32 mouse cellular contexts compared by ENCODE assay signal in the genomic region with DNA sequence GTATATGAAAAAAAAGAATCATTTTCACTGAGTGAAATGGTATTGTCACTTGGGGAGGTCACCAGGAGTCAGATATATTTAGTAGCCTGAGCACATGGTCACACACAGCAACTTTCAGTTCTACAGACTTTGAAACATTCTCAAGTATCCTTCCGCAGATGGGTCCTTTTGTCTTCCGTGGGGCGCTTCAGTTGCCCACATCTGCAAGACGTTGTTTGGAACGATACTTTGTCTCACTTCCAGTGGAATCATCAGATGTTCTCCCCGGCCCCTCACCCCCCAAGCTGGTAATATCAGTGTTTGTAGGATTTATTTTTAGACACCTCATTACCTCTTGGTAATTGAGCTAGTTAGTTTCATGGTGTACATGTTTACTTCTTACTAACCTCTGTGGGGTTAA. TPM values are rescaled to one million over a fixed set of nuclear protein-coding genes. Genes with fewer than 3 reads are reported as not detected.
DNase-seq lines count a peak whose midpoint lies in the region; ATAC-seq and TF ChIP-seq lines count a peak whose summit lies in the region.
"Had no signal": no experiment of that assay in that cellular context is flagged by ENCODE, and none has a peak within 500 bp of the region (broad histone marks: within the 10 kb centered on the region; RNA-seq: fewer than 3 reads in every experiment).

No protein-coding gene starts in this region.

- ATAC-seq in heart, embryonic 12.5 days (ENCODE audit: insufficient number of reproducible peaks, low FRiP score): no peak
- ATAC-seq: activated CD4-positive, CD25-positive, alpha-beta regulatory T cell, adult 4 months; CD4-positive, CD25-positive, alpha-beta regulatory T cell, adult 4 months; forebrain, embryonic 14.5 days; forebrain, embryonic 16.5 days; Patski had no signal

- TF ChIP-seq CTCF in heart, adult 2 months (IDR thresholded peaks at IDR 0.05): no peak
- no peak for TF ChIP-seq CTCF in bone marrow macrophage, adult 2 months (IDR thresholded peaks at IDR 0.05; ENCODE audit: low read depth, low read length)

- no peak for TF ChIP-seq EP300 in heart, adult 2 months (IDR thresholded peaks at IDR 0.05; ENCODE audit: insufficient read depth, low read depth, low read length)

- WGBS in heart, adult 2 months: 58% methylated on average over 6 of the region's 6 CpGs
- WGBS in heart, embryonic 12.5 days: 76% methylated on average over 6 of the region's 6 CpGs

- H3K9ac ChIP-seq in heart, adult 2 months (ENCODE audit: low read depth, low read length): no peak overlapping the region
- H3K9ac ChIP-seq in heart, embryonic 12.5 days: no peak overlapping the region
- H3K9ac ChIP-seq: embryonic facial prominence, embryonic 13.5 days; embryonic facial prominence, embryonic 15.5 days; forebrain, embryonic 12.5 days had no signal

- no peaks in the 10 kb centered on the region for H3K9me3 ChIP-seq in heart, embryonic 12.5 days (replicated peaks)
- H3K9me3 ChIP-seq: embryonic facial prominence, embryonic 13.5 days; embryonic facial prominence, embryonic 15.5 days; forebrain, embryonic 10.5 days; forebrain, embryonic 12.5 days had no signal

- H3K36me3 ChIP-seq in heart, adult 2 months (ENCODE audit: control insufficient read depth, insufficient read depth, low read length): peaks cover 3% of the 10 kb centered on the region
- no peaks in the 10 kb centered on the region for H3K36me3 ChIP-seq in heart, embryonic 12.5 days
- H3K36me3 ChIP-seq: embryonic facial prominence, embryonic 13.5 days; embryonic facial prominence, embryonic 15.5 days; G1E had no signal

- DNase-seq in heart, adult 2 months: peak in 1 of 2 experiments; percentile 17
- no peak for DNase-seq in heart, postnatal 4 days
- DNase-seq in heart, postnatal 10 days: peak; percentile 12 to 31
- DNase-seq in B cell, adult 2 months: no peak
- DNase-seq: adrenal gland, adult 8-10 months; adrenal gland, postnatal 14 days; adrenal gland, postnatal 36 days; cerebellum, adult 18-20 months; cerebellum, adult 8-10 months; cerebellum, adult 9-11 months; cerebellum, postnatal 14 days; cerebellum, postnatal 36 days; embryo, embryonic 11 days had no signal

- no peak for TF ChIP-seq POLR2A in heart, adult 2 months (IDR thresholded peaks at IDR 0.05; ENCODE audit: insufficient read depth, low read depth, low read length)
- TF ChIP-seq POLR2A in bone marrow macrophage, adult 2 months (IDR thresholded peaks at IDR 0.05; ENCODE audit: borderline replicate concordance, low read depth, low read length): no peak

- no peaks in the 10 kb centered on the region; the same call in none of the 2 replicates for H3K4me1 ChIP-seq in heart, adult 2 months (ENCODE audit: control insufficient read depth, insufficient read depth, low read length)
- peaks cover 4% of the 10 kb centered on the region for H3K4me1 ChIP-seq in heart, embryonic 12.5 days (replicated peaks)
- H3K4me1 ChIP-seq in bone marrow macrophage, adult 2 months (ENCODE audit: control insufficient read depth, insufficient read depth, low read length): peaks cover 20% of the 10 kb centered on the region
- H3K4me1 ChIP-seq in brown adipose tissue, adult 24 weeks (ENCODE audit: control insufficient read depth, insufficient read depth, insufficient read length, low read length): peaks cover 2% of the 10 kb centered on the region; the same call in 1 of the 2 replicates

- no peak overlapping the region for H3K4me2 ChIP-seq in heart, embryonic 12.5 days
- H3K4me2 ChIP-seq: embryonic facial prominence, embryonic 13.5 days; embryonic facial prominence, embryonic 15.5 days; forebrain, embryonic 12.5 days had no signal

- peak overlapping the region; percentile 31 for H3K4me3 ChIP-seq in heart, adult 2 months
- H3K4me3 ChIP-seq in heart, embryonic 12.5 days: no peak overlapping the region
- peak overlapping the region; percentile 47 for H3K4me3 ChIP-seq in bone marrow macrophage, adult 2 months (ENCODE audit: insufficient read depth, low read length)
- 0 out of 2 replicates have a peak overlapping the region, but pooled peaks have one; percentile 10 for H3K4me3 ChIP-seq in brown adipose tissue, adult 24 weeks (ENCODE audit: insufficient read depth, low read depth, low read length)
- H3K4me3 ChIP-seq: embryonic facial prominence, embryonic 13.5 days; embryonic facial prominence, embryonic 15.5 days; erythroblast, embryonic 14.5 days; forebrain, embryonic 10.5 days; forebrain, embryonic 12.5 days had no signal

- H3K27ac ChIP-seq in heart, adult 2 months: peak overlapping the region; percentile 73
- H3K27ac ChIP-seq in heart, embryonic 12.5 days (ENCODE audit: poor library complexity, severe bottlenecking): no peak overlapping the region
- peak overlapping the region; percentile 53 for H3K27ac ChIP-seq in bone marrow macrophage, adult 2 months (ENCODE audit: insufficient read depth, low read depth, low read length)
- peak overlapping the region; percentile 77 for H3K27ac ChIP-seq in brown adipose tissue, adult 24 weeks (replicated peaks; ENCODE audit: low read depth, low read length)
- H3K27ac ChIP-seq: embryonic facial prominence, embryonic 13.5 days; embryonic facial prominence, embryonic 15.5 days; forebrain, embryonic 10.5 days; forebrain, embryonic 12.5 days had no signal

- H3K27me3 ChIP-seq in heart, adult 2 months (ENCODE audit: control insufficient read depth, insufficient read depth, low read length): no peaks in the 10 kb centered on the region
- H3K27me3 ChIP-seq in heart, embryonic 12.5 days (replicated peaks): no peaks in the 10 kb centered on the region
- H3K27me3 ChIP-seq: CH12.LX; embryonic facial prominence, embryonic 15.5 days; forebrain, embryonic 12.5 days had no signal

- intact Hi-C loops in heart, adult 2 months (cut with DNase I): loop anchor here (10.0 kb wide), 1 partner anchor 192 kb away; no protein-coding TSS in a partner anchor
- intact Hi-C loops in heart, postnatal 10 days (cut with DNase I): no loop called here

- H3K79me2 ChIP-seq in heart, adult 2 months (replicated peaks; ENCODE audit: control insufficient read depth, insufficient read depth, low read length): no peaks in the 10 kb centered on the region

RNA-seq across cellular contexts. Expression of a gene that starts 5.2 kb away (rescaled TPM):
- total RNA-seq in heart, adult 2 months (2021): 1 to 10 TPM; 3.9 to 4.8 TPM
- 2.2 and 2.3 TPM in 2 replicates for polyA plus RNA-seq in heart, adult 2 months (2012; rRNA removed)
- 1 to 10 TPM; 1.2 to 1.4 TPM for total RNA-seq in heart, postnatal 4 days (2021)
- 1 to 10 TPM; 2.4 to 2.7 TPM for total RNA-seq in heart, postnatal 10 days (2021)
- 0.92 and 1.1 TPM in 2 replicates for polyA plus RNA-seq in heart, embryonic 12.5 days (2016; fragmentation: Nextera tagmentation; extraction: Ambion mirVana)
- polyA plus RNA-seq in bone marrow macrophage, adult 2 months (2012; ENCODE audit: insufficient read depth, insufficient read length, missing spikeins): 20.8 and 21.6 TPM in 2 replicates
- polyA plus RNA-seq in brown adipose tissue, adult 24 weeks (2012; ENCODE audit: insufficient read depth, insufficient read length, missing spikeins): 77.8 and 88.6 TPM in 2 replicates
- total RNA-seq: CH12.LX, G1E had no signal
- polyA plus RNA-seq: erythroblast, embryonic 14.5 days; G1E had no signal

RNA-seq across cellular contexts. Expression of a gene that starts 12.9 kb away (rescaled TPM):
- 1 to 10 TPM in 1 of 2 experiments, under 1 TPM in 1; 0.82 to 1.0 TPM for total RNA-seq in heart, adult 2 months (2021)
- polyA plus RNA-seq in heart, adult 2 months (2012; rRNA removed): 0.39 and 0.79 TPM in 2 replicates
- not detected for total RNA-seq in heart, postnatal 4 days (2021)
- not detected for total RNA-seq in heart, postnatal 10 days (2021)
- polyA plus RNA-seq in heart, embryonic 12.5 days (2016; fragmentation: Nextera tagmentation; extraction: Ambion mirVana): not detected in 2 replicates
- polyA plus RNA-seq in bone marrow macrophage, adult 2 months (2012; ENCODE audit: insufficient read depth, insufficient read length, missing spikeins): not detected in 2 replicates
- polyA plus RNA-seq in brown adipose tissue, adult 24 weeks (2012; ENCODE audit: insufficient read depth, insufficient read length, missing spikeins): not detected in 2 replicates
- total RNA-seq: adrenal gland, adult 18-20 months; adrenal gland, adult 8-10 months; adrenal gland, postnatal 14 days; adrenal gland, postnatal 36 days; CH12.LX; common myeloid progenitor, adult 5-6 weeks; G1E had no signal
- polyA plus RNA-seq: activated CD4-positive, CD25-positive, alpha-beta regulatory T cell, adult 4 months; brain, embryonic 14.5 days; CD4-positive, CD25-positive, alpha-beta regulatory T cell, adult 4 months; embryonic facial prominence, embryonic 11.5 days; embryonic facial prominence, embryonic 13.5 days; embryonic facial prominence, embryonic 15.5 days; erythroblast, embryonic 14.5 days; forebrain, embryonic 10.5 days; forebrain, embryonic 12.5 days; forebrain, embryonic 14.5 days; forebrain, embryonic 16.5 days; G1E; Patski had no signal

Comparison
In these comparisons a context has a peak if more than half of its experiments do, and no peak if none do; other contexts are left out.
1. DNase-seq: peak in heart, postnatal 10 days (2 of 2); none in heart, postnatal 4 days (single experiment) and B cell, adult 2 months (0 of 2).